Mouse (Mus musculus) cerebellum, postnatal 25 days (tissue): ENCODE measurements around the gene Abl2.
"Not testable (repeated sequence)": the region's sequence is repeated elsewhere in the genome, so short reads cannot be mapped to it uniquely, and the experiment has no call there.

Experiments
- DNase-seq, 2 experiments: peaks; one replicate each; pipeline ENCODE4 v3.0.0; 2021; ENCODE audit warnings: mixed read lengths in 2 of 2

Gene Abl2

GRCm38 (mm10) chr1:156558024-156558930, at the start of gene Abl2:
TSS of gene Abl2 (plus strand) at chr1:156558786.
- DNase-seq = peak; percentile 91 to 95

GRCm38 (mm10) chr1:156520136-156520780, 38.3 kb upstream of the Abl2 start:
- DNase-seq = no peak

- DNase-seq = no peak
Observed at GRCm38 (mm10) chr1:156521796-156522517, 36.6 kb upstream of the Abl2 start.

GRCm38 (mm10) chr1:156523842-156524241, 34.7 kb upstream of the Abl2 start, which contains the start of gene Gm10031:
TSS of gene Gm10031 (plus strand) at chr1:156524012.
- DNase-seq = not testable (repeated sequence)

- not testable (repeated sequence) for DNase-seq
Observed at GRCm38 (mm10) chr1:156532476-156533175, 26.0 kb upstream of the Abl2 start.

GRCm38 (mm10) chr1:156533483-156533882, 25.1 kb upstream of the Abl2 start:
- DNase-seq = no peak

GRCm38 (mm10) chr1:156533911-156534310, 24.7 kb upstream of the Abl2 start:
- no peak for DNase-seq

GRCm38 (mm10) chr1:156537031-156537430, 21.6 kb upstream of the Abl2 start:
- no peak for DNase-seq

- DNase-seq = no peak
Observed at GRCm38 (mm10) chr1:156537701-156538100, 20.9 kb upstream of the Abl2 start.

GRCm38 (mm10) chr1:156538382-156538781, 20.2 kb upstream of the Abl2 start:
- DNase-seq = no peak

GRCm38 (mm10) chr1:156539787-156540560, 18.6 kb upstream of the Abl2 start:
- no peak for DNase-seq

- DNase-seq = no peak
Observed at GRCm38 (mm10) chr1:156543999-156544398, 14.6 kb upstream of the Abl2 start.

- peak; percentile 72 to 79 for DNase-seq
Observed at GRCm38 (mm10) chr1:156558950-156559640, 509 bp downstream of the Abl2 start.

GRCm38 (mm10) chr1:156559641-156560020, 1.0 kb downstream of the Abl2 start:
- peak in 1 of 2 experiments; percentile 23 for DNase-seq

GRCm38 (mm10) chr1:156560500-156560899, 1.9 kb downstream of the Abl2 start:
- DNase-seq = no peak

GRCm38 (mm10) chr1:156565328-156565727, 6.7 kb downstream of the Abl2 start:
- no peak for DNase-seq

- DNase-seq = peak in 1 of 2 experiments; percentile 55
Observed at GRCm38 (mm10) chr1:156566132-156566531, 7.5 kb downstream of the Abl2 start.

GRCm38 (mm10) chr1:156569615-156570014, 11.0 kb downstream of the Abl2 start:
- no peak for DNase-seq

GRCm38 (mm10) chr1:156572952-156573351, 14.4 kb downstream of the Abl2 start:
- DNase-seq = no peak

GRCm38 (mm10) chr1:156581149-156581548, 22.6 kb downstream of the Abl2 start:
- DNase-seq = no peak

GRCm38 (mm10) chr1:156584175-156584574, 25.6 kb downstream of the Abl2 start:
- no peak for DNase-seq
